Mouse (Mus musculus) right cerebral cortex, adult 18-20 months (tissue): ENCODE measurements around the gene Gtpbp3.

Experiments used
- DNase-seq: peaks from one replicate; pipeline ENCODE4 v3.0.0; 2022; ENCODE audit warnings: mixed read lengths

The Gtpbp3 gene

DNA sequence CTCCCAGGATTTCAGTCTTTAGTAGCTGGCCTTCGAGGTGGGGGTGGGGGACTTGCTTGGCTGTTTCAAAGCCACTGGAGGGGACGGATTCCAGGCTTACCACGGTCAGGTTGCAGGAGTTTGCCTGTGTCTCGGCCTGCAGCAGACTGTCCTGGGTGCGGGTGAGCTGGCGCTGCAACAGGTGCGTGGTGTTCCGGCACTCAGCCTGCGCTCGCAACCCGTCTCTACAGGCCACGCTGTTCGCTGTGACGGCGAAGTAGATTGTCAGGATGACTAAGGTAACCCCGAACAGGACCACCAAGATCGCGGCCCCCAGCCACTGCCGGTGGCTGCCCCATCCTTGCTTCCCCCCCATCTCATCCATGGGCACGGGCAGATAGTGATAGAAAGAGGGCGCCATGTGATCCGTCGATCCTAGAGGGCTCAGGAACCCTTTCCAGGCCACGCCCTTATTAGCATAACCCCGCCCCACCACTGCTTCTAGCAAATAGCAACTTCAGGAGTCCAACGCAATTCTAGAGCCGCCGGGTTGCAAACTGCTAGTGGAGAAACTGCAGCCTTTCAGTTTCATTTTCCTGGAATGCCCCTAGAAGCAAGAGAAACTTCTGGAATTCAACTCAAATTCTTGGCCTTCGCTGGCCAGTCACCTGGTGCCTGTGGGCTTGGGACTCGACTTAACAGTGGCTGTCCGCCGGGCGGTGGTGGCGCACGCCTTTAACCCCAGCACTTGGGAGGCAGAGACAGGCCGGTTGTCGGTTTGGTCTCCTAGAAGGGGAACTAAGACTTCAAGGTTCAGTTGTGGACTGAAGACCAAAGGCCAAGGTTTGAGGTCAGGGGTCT lies 49.3 kb downstream of the Gtpbp3 start, which contains the start of gene Bst2:
Bst2 (minus strand) TSS at position 429 of the 840 bp plus-strand sequence.
- DNase-seq, result peak; percentile 38

DNA sequence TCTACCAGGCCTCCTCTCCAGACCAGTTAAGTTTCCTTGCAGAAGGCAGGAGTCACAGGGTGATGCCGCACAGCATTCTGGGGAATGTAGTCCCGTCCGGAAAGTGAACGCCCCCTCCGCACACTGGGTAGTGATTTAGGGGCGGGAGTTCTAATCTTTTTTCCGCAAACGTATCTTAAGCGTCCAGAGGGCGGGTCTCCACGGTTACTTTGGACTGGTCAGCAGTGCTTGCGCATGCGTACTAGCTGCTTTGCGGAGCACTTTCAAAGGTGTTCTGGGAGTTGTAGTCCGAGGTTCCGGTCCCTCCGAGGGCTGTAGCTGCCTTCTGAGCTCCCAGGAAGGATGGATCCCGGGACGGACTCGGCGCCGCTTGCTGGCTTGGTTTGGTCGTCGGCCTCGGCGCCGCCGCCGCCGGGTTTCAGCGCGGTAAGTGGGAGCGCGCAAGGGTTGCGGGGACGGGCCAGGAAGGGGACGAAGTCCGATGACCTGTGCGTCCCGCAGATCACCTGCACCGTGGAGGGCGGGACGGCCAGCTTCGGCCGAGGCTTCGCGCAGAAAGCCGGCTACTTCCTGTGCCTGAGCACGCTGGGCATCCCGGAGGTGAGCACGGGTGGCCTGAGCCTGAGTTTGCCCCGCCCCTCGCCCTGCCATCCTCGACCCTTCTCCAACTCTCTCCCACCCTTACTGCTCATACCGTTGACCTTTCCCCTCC lies 54.9 kb downstream of the Gtpbp3 start, which contains the start of gene Mvb12a:
Mvb12a (plus strand) TSS at position 291 of the 712 bp plus-strand sequence.
- DNase-seq, result peak; percentile 98

DNA sequence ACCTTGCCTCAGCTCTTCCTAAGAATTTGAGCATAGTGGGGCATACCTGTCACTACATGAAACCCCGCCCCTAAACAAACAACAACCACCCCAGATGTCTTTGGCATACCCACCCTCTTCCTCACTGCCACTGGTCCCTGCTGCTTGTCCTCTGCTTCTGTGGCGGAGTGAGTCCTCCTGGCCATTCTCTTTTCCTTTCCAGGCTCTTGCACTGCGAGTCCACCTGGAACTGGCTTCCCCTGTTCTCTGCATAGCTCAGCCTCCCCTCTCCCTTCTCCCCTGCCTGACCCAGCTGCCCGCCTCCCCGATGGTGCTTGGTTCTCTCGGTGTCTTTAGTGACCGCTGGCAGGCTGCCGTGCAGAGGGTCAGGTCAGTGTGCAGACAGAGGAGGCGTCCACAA lies 55.9 kb downstream of the Gtpbp3 start:
- DNase-seq, result no peak

DNA sequence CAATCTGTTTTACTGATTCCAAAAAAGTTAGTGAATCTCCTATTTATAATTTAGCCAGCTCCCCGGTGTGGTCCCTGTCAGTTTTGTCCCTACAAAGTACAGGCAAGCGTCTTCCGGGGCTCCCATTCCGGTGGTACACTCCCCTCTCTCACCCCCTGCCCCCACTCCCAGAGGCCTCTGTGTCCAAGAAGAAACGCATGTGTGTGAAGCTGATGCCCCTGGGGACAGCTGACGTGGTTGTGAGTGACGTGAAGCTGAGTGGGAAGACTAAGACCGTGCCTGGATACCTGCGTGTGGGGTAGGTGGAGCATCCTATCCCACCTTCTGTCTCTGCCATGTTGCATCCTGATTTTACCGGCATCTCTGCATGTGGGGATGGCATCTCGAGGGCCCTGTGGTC lies 57.1 kb downstream of the Gtpbp3 start:
- no peak for DNase-seq

DNA sequence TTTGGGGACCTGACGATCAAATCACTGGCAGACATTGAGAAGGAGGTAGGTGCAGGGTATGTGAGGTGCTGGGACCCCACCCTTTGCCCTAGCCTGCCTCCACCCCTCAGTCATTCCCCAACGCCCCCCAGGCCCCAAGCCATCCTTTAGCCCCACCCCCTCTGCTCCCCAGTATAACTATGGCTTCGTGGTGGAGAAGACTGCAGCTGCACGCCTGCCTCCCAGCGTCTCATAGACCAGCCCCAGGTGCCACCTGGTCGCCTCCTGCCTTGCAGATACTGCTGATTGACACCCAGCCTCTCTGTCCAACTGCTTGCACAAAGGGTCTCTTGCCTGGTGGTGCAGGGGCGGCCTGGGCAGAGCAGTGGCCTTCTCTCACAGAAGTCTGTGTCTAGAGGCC lies 59.7 kb downstream of the Gtpbp3 start:
- no peak for DNase-seq
